Mouse (Mus musculus): ENCODE measurements at regions not wholly inside any gene's neighbourhood (a gene's known extent, or its start where the extent isn't known, plus 50 kb on each side); places are given as distances from the start of the nearest gene placed in this dataset.

- H3K4me1 ChIP-seq (ENCODE audit: control insufficient read depth, insufficient read depth, low read length), result no peaks in the 10 kb centered on the region
- ATAC-seq (ENCODE audit: low read depth) (no peak), DNase-seq (ENCODE audit: low spot score) (no peak)
- H3K9ac ChIP-seq (ENCODE audit: low read depth, low read length), result no peak overlapping the region
- no peak overlapping the region for H3K4me3 ChIP-seq (ENCODE audit: low read depth, low read length)
- no peaks in the 10 kb centered on the region for H3K9me3 ChIP-seq (ENCODE audit: control insufficient read depth, low read length)
- no peak overlapping the region for H3K4me2 ChIP-seq (ENCODE audit: low read depth, low read length)
- no peak overlapping the region for H3K27ac ChIP-seq (replicated peaks; ENCODE audit: low read depth, low read length)
- H3K27me3 ChIP-seq (replicated peaks; ENCODE audit: control insufficient read depth, insufficient read depth, low read length), result no peaks in the 10 kb centered on the region
- H3K36me3 ChIP-seq (ENCODE audit: control insufficient read depth, insufficient read depth, low read length), result no peaks in the 10 kb centered on the region
- WGBS, result 86% methylated on average over 4 of the region's 4 CpGs
Observed at GRCm38 (mm10) chr13:82372612-82373011, 589.7 kb downstream of the Cetn3 start.

GRCm38 (mm10) chr13:82392908-82393307 lies 610.0 kb downstream of the Cetn3 start:
- Histone ChIP-seq H3K4me3 (ENCODE audit: low read depth, low read length) (no peak overlapping the region), H3K36me3 (ENCODE audit: control insufficient read depth, insufficient read depth, low read length) (no peaks in the 10 kb centered on the region), H3K9ac (ENCODE audit: low read depth, low read length) (no peak overlapping the region), H3K4me2 (ENCODE audit: low read depth, low read length) (no peak overlapping the region), H3K27me3 (replicated peaks; ENCODE audit: control insufficient read depth, insufficient read depth, low read length) (no peaks in the 10 kb centered on the region), H3K9me3 (ENCODE audit: control insufficient read depth, low read length) (no peaks in the 10 kb centered on the region), H3K27ac (replicated peaks; ENCODE audit: low read depth, low read length) (no peak overlapping the region), H3K4me1 (ENCODE audit: control insufficient read depth, insufficient read depth, low read length) (no peaks in the 10 kb centered on the region)
- ATAC-seq (ENCODE audit: low read depth) (no peak), DNase-seq (ENCODE audit: low spot score) (peak; percentile 11)

DNA sequence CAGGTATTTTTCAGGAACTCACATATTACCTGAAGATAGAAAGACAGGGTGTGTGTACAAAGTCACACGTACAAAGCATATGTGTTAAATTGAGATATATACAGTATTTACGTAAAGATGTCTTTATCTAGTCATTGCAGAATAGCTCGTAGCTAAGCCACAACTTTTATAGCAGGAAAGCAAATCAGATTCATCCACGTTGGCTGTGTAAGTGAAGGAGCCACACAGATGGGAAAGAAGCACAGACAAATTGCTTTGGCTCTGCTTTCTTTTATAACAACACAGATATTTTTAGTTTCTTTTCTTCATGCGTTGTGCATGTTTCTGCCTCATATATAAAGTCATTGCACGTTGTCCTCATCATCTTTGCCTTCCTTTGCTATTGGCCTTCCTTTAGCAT lies 610.6 kb downstream of the Cetn3 start:
- H3K4me2 ChIP-seq (ENCODE audit: low read depth, low read length), result no peak overlapping the region
- H3K9me3 ChIP-seq (ENCODE audit: control insufficient read depth, low read length), result no peaks in the 10 kb centered on the region
- H3K27me3 ChIP-seq (replicated peaks; ENCODE audit: control insufficient read depth, insufficient read depth, low read length), result no peaks in the 10 kb centered on the region
- no peak for ATAC-seq (ENCODE audit: low read depth)
- no peak overlapping the region for H3K27ac ChIP-seq (replicated peaks; ENCODE audit: low read depth, low read length)
- H3K4me3 ChIP-seq (ENCODE audit: low read depth, low read length), result no peak overlapping the region
- H3K9ac ChIP-seq (ENCODE audit: low read depth, low read length), result no peak overlapping the region
- no peak for DNase-seq (ENCODE audit: low spot score)
- WGBS, result 83% methylated on average over 6 of the region's 6 CpGs
- no peaks in the 10 kb centered on the region for H3K36me3 ChIP-seq (ENCODE audit: control insufficient read depth, insufficient read depth, low read length)
- no peaks in the 10 kb centered on the region for H3K4me1 ChIP-seq (ENCODE audit: control insufficient read depth, insufficient read depth, low read length)

- no peak for ATAC-seq (ENCODE audit: low read depth)
- 74% methylated on average over 3 of the region's 3 CpGs for WGBS
Observed at GRCm38 (mm10) chr13:82413677-82414076, 630.8 kb downstream of the Cetn3 start.

GRCm38 (mm10) chr13:82420966-82421365 lies 638.1 kb downstream of the Cetn3 start:
- no peaks in the 10 kb centered on the region for H3K27me3 ChIP-seq (replicated peaks; ENCODE audit: control insufficient read depth, insufficient read depth, low read length)
- no peak overlapping the region for H3K9ac ChIP-seq (ENCODE audit: low read depth, low read length)
- no peaks in the 10 kb centered on the region for H3K9me3 ChIP-seq (ENCODE audit: control insufficient read depth, low read length)
- H3K4me1 ChIP-seq (ENCODE audit: control insufficient read depth, insufficient read depth, low read length), result 0 out of 2 replicates have a peak, but pooled peaks cover 3% of the 10 kb centered on the region
- H3K36me3 ChIP-seq (ENCODE audit: control insufficient read depth, insufficient read depth, low read length), result no peaks in the 10 kb centered on the region
- H3K4me3 ChIP-seq (ENCODE audit: low read depth, low read length), result no peak overlapping the region
- no peak overlapping the region for H3K4me2 ChIP-seq (ENCODE audit: low read depth, low read length)
- DNase-seq (ENCODE audit: low spot score), result no peak
- no peak overlapping the region for H3K27ac ChIP-seq (replicated peaks; ENCODE audit: low read depth, low read length)
- no peak for ATAC-seq (ENCODE audit: low read depth)

More at GRCm38 (mm10) chr13:82413677-82414076, 630.8 kb downstream of the Cetn3 start:
- Histone ChIP-seq H3K27me3 (replicated peaks; ENCODE audit: control insufficient read depth, insufficient read depth, low read length) (no peaks in the 10 kb centered on the region), H3K27ac (replicated peaks; ENCODE audit: low read depth, low read length) (no peak overlapping the region), H3K4me2 (ENCODE audit: low read depth, low read length) (no peak overlapping the region), H3K36me3 (ENCODE audit: control insufficient read depth, insufficient read depth, low read length) (no peaks in the 10 kb centered on the region), H3K9me3 (ENCODE audit: control insufficient read depth, low read length) (no peaks in the 10 kb centered on the region), H3K4me3 (ENCODE audit: low read depth, low read length) (no peak overlapping the region), H3K9ac (ENCODE audit: low read depth, low read length) (no peak overlapping the region), H3K4me1 (ENCODE audit: control insufficient read depth, insufficient read depth, low read length) (no peaks in the 10 kb centered on the region)
- no peak for DNase-seq (ENCODE audit: low spot score)

DNA sequence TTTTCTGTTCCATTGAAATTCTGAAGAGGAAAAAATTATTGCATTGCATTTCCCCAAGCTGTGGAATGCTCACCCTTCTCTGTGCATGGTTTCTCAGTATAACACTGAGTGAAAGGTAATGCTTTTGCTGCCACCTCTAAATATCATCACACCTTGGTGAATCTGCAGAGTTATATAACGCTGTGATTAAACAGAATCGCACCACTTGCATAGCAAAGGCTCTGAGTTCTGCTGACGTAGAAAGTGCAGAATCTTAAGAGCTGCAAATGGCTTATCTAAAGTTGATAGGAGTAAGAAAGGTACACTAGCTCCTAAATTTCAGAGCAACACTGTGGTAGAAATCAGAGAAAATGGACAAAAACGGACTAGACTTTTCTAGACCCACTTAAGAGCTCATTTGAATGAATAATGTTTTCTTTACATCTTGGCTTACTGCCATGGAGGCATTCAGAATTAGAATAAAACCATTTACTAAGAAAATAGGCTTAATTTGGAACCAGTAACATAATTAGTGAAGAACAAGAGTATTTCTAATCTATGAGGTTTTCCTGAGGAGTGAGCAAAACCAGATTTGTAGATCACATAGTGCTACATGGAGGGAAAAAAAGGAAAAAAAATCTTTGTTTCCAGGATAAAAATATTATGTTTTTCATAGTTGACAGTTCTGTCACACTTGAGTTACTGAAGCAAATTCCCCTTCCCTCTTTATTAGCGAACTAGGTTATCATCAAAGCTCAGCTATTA lies 641.2 kb downstream of the Cetn3 start:
- H3K4me1 ChIP-seq (ENCODE audit: control insufficient read depth, insufficient read depth, low read length), result 0 out of 2 replicates have a peak, but pooled peaks cover 3% of the 10 kb centered on the region
- whole genome bisulfite sequencing, result 72% methylated on average over 5 of the region's 5 CpGs
- no peaks in the 10 kb centered on the region for H3K36me3 ChIP-seq (ENCODE audit: control insufficient read depth, insufficient read depth, low read length)
- H3K4me3 ChIP-seq (ENCODE audit: low read depth, low read length), result no peak overlapping the region
- no peaks in the 10 kb centered on the region for H3K27me3 ChIP-seq (replicated peaks; ENCODE audit: control insufficient read depth, insufficient read depth, low read length)
- no peak overlapping the region for H3K4me2 ChIP-seq (ENCODE audit: low read depth, low read length)
- H3K9me3 ChIP-seq (ENCODE audit: control insufficient read depth, low read length), result no peaks in the 10 kb centered on the region
- H3K27ac ChIP-seq (replicated peaks; ENCODE audit: low read depth, low read length), result no peak overlapping the region
- no peak overlapping the region for H3K9ac ChIP-seq (ENCODE audit: low read depth, low read length)
- ATAC-seq (ENCODE audit: low read depth), result no peak
- no peak for DNase-seq (ENCODE audit: low spot score)

GRCm38 (mm10) chr13:82424732-82425341 lies 642.0 kb downstream of the Cetn3 start:
- no peaks in the 10 kb centered on the region for H3K36me3 ChIP-seq (ENCODE audit: control insufficient read depth, insufficient read depth, low read length)
- 71% methylated on average over 10 of the region's 10 CpGs for WGBS
- no peak for ATAC-seq (ENCODE audit: low read depth)

GRCm38 (mm10) chr13:82432411-82432810 lies 649.5 kb downstream of the Cetn3 start:
- peak; percentile 12 for DNase-seq (ENCODE audit: low spot score)
- H3K4me1 ChIP-seq (ENCODE audit: control insufficient read depth, insufficient read depth, low read length), result no peaks in the 10 kb centered on the region
- H3K4me3 ChIP-seq (ENCODE audit: low read depth, low read length), result no peak overlapping the region
- 29% methylated on average over 2 of the region's 2 CpGs for WGBS
- ATAC-seq (ENCODE audit: low read depth), result no peak
- no peak overlapping the region for H3K4me2 ChIP-seq (ENCODE audit: low read depth, low read length)
- no peaks in the 10 kb centered on the region for H3K36me3 ChIP-seq (ENCODE audit: control insufficient read depth, insufficient read depth, low read length)
- no peak overlapping the region for H3K27ac ChIP-seq (replicated peaks; ENCODE audit: low read depth, low read length)
- no peaks in the 10 kb centered on the region for H3K27me3 ChIP-seq (replicated peaks; ENCODE audit: control insufficient read depth, insufficient read depth, low read length)
- H3K9me3 ChIP-seq (ENCODE audit: control insufficient read depth, low read length), result no peaks in the 10 kb centered on the region
- H3K9ac ChIP-seq (ENCODE audit: low read depth, low read length), result no peak overlapping the region

More at GRCm38 (mm10) chr13:82424732-82425341, 642.0 kb downstream of the Cetn3 start:
- DNase-seq (ENCODE audit: low spot score), result no peak
- no peak overlapping the region for H3K4me3 ChIP-seq (ENCODE audit: low read depth, low read length)
- no peaks in the 10 kb centered on the region for H3K9me3 ChIP-seq (ENCODE audit: control insufficient read depth, low read length)
- H3K27ac ChIP-seq (replicated peaks; ENCODE audit: low read depth, low read length), result no peak overlapping the region
- 0 out of 2 replicates have a peak, but pooled peaks cover 3% of the 10 kb centered on the region for H3K4me1 ChIP-seq (ENCODE audit: control insufficient read depth, insufficient read depth, low read length)
- H3K27me3 ChIP-seq (replicated peaks; ENCODE audit: control insufficient read depth, insufficient read depth, low read length), result no peaks in the 10 kb centered on the region
- no peak overlapping the region for H3K4me2 ChIP-seq (ENCODE audit: low read depth, low read length)
- H3K9ac ChIP-seq (ENCODE audit: low read depth, low read length), result no peak overlapping the region

DNA sequence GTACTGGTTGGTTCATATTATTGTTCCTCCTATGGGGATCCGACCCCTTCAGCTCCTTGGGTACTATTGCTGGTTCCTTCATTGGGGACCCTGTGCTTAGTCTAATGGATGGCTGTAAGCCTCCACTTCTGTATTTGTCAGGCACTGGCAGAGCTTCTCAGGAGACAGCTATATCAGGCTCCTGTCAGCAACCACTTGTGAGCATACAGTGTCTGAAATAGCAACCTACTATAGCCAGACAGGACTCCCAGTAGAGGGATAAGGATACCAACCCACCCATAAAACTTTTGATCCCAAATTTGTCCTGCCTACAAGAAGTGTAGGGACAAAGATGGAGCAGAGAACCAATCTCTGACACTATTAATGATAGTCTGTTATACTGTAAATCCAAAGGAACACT lies 656.4 kb downstream of the Cetn3 start:
- 75% methylated on average over 1 of the region's 1 CpGs for whole genome bisulfite sequencing
- H3K36me3 ChIP-seq (ENCODE audit: control insufficient read depth, insufficient read depth, low read length), result no peaks in the 10 kb centered on the region
- no peak for ATAC-seq (ENCODE audit: low read depth)

More for the DNA sequence above, 656.4 kb downstream of the Cetn3 start:
- no peaks in the 10 kb centered on the region for H3K27me3 ChIP-seq (replicated peaks; ENCODE audit: control insufficient read depth, insufficient read depth, low read length)
- no peak overlapping the region for H3K4me2 ChIP-seq (ENCODE audit: low read depth, low read length)
- DNase-seq (ENCODE audit: low spot score), result no peak
- H3K9ac ChIP-seq (ENCODE audit: low read depth, low read length), result no peak overlapping the region
- no peak overlapping the region for H3K27ac ChIP-seq (replicated peaks; ENCODE audit: low read depth, low read length)
- H3K9me3 ChIP-seq (ENCODE audit: control insufficient read depth, low read length), result no peaks in the 10 kb centered on the region
- no peak overlapping the region for H3K4me3 ChIP-seq (ENCODE audit: low read depth, low read length)
- no peaks in the 10 kb centered on the region for H3K4me1 ChIP-seq (ENCODE audit: control insufficient read depth, insufficient read depth, low read length)
